Mouse (Mus musculus) lung, postnatal 10 days (tissue): Measurements from ENCODE around the gene Ubash3b.

ENCODE experiments used
- DNase-seq: peaks from one replicate; pipeline ENCODE4 v3.0.0; 2021

The Ubash3b gene

GRCm38 (mm10) chr9:41166886-41167285 is 5.4 kb upstream of the Ubash3b start:
- no peak for DNase-seq

- no peak for DNase-seq
Observed at GRCm38 (mm10) chr9:41162363-41162762, 866 bp upstream of the Ubash3b start.

GRCm38 (mm10) chr9:41160536-41161176 is 841 bp downstream of the Ubash3b start:
- DNase-seq, result no peak

GRCm38 (mm10) chr9:41159223-41159622 is 2.3 kb downstream of the Ubash3b start:
- DNase-seq, result no peak

- DNase-seq, result no peak
Observed at GRCm38 (mm10) chr9:41157872-41158567, 3.5 kb downstream of the Ubash3b start.

- peak; percentile 83 for DNase-seq
Observed at GRCm38 (mm10) chr9:41157020-41157871, 4.3 kb downstream of the Ubash3b start.

GRCm38 (mm10) chr9:41156720-41157019 is 4.8 kb downstream of the Ubash3b start:
- peak; percentile 40 for DNase-seq

- no peak for DNase-seq
Observed at GRCm38 (mm10) chr9:41156006-41156719, 5.3 kb downstream of the Ubash3b start.

GRCm38 (mm10) chr9:41153979-41154378 is 7.5 kb downstream of the Ubash3b start:
- DNase-seq, result no peak

GRCm38 (mm10) chr9:41153050-41153449 is 8.4 kb downstream of the Ubash3b start:
- DNase-seq, result no peak

GRCm38 (mm10) chr9:41151491-41151890 is 10.0 kb downstream of the Ubash3b start:
- no peak for DNase-seq

- DNase-seq, result no peak
Observed at GRCm38 (mm10) chr9:41149896-41150295, 11.6 kb downstream of the Ubash3b start.

- DNase-seq, result no peak
Observed at GRCm38 (mm10) chr9:41149079-41149676, 12.3 kb downstream of the Ubash3b start.

GRCm38 (mm10) chr9:41148600-41148999 is 12.9 kb downstream of the Ubash3b start:
- DNase-seq, result no peak

GRCm38 (mm10) chr9:41147203-41147842 is 14.2 kb downstream of the Ubash3b start:
- DNase-seq, result peak; percentile 86

GRCm38 (mm10) chr9:41143825-41144224 is 17.7 kb downstream of the Ubash3b start:
- DNase-seq, result no peak

- no peak for DNase-seq
Observed at GRCm38 (mm10) chr9:41143115-41143514, 18.4 kb downstream of the Ubash3b start.

- no peak for DNase-seq
Observed at GRCm38 (mm10) chr9:41141026-41141425, 20.5 kb downstream of the Ubash3b start.

GRCm38 (mm10) chr9:41138987-41139808 is 22.3 kb downstream of the Ubash3b start:
- DNase-seq, result no peak

GRCm38 (mm10) chr9:41136691-41137467 is 24.6 kb downstream of the Ubash3b start:
- DNase-seq, result peak; percentile 83
